Mouse (Mus musculus): ENCODE results near the gene Apobec3.

DNA sequence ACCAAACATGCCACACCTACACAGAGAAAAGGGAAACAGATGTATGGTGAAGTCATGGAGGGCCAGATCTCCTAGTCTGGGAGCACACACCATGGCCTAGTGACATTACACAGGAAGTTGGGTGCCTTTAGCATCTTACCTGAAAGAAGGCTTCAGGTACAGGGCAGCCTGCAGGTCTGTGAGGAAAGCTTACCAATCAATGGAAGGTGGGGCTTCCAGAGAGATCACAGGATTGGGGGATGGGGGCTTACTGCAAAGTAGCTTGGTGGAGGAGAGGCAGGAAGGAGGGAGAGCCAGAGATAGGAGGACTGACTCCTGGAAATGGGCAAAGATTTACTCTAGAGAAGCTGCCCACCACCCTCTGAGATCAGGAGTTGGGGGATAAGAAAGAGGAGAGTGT lies 12.5 kb downstream of the Apobec3 start:
- TF ChIP-seq CTCF (IDR thresholded peaks at IDR 0.05; ENCODE audit: low read depth, low read length) (no peak), POLR2A (IDR thresholded peaks at IDR 0.05; ENCODE audit: borderline replicate concordance, low read depth, low read length) (no peak)

Measured in bone marrow macrophage, adult 2 months (primary cell).